In genomic region chr11:73039102-73039799, GRCm38 (mm10) we compare ENCODE assay signal across 7 mouse cellular contexts. TPM values are rescaled to one million over a fixed set of nuclear protein-coding genes. Genes with fewer than 3 reads are reported as not detected.
A peak's percentile ranks its signal among the peaks of the same experiment; 100 is the strongest.
DNase-seq lines count a peak whose midpoint lies in the region; TF ChIP-seq lines count a peak whose summit lies in the region.

No protein-coding gene starts in this region.

- peaks cover 14% of the 10 kb centered on the region for H3K4me1 ChIP-seq in embryonic facial prominence, embryonic 10.5 days
- H3K4me1 ChIP-seq in small intestine, adult 2 months (ENCODE audit: control insufficient read depth, insufficient read depth, insufficient read length, low read length): no peaks in the 10 kb centered on the region

- no peak overlapping the region for H3K27ac ChIP-seq in embryonic facial prominence, embryonic 10.5 days (replicated peaks)
- no peak overlapping the region for H3K27ac ChIP-seq in small intestine, adult 2 months (ENCODE audit: insufficient read depth, low read depth, low read length)

- WGBS in embryonic facial prominence, embryonic 10.5 days: 57% methylated on average over 9 of the region's 9 CpGs
- 62% methylated on average over 9 of the region's 9 CpGs for WGBS in small intestine, adult 2 months

- TF ChIP-seq POLR2A in small intestine, adult 2 months (IDR thresholded peaks at IDR 0.05; ENCODE audit: low read depth, low read length): no peak

- no peaks in the 10 kb centered on the region for H3K36me3 ChIP-seq in embryonic facial prominence, embryonic 10.5 days (replicated peaks)
- H3K36me3 ChIP-seq in small intestine, adult 2 months (ENCODE audit: control insufficient read depth, insufficient read depth, low read length): no peaks in the 10 kb centered on the region

- DNase-seq in right cerebral cortex, postnatal 14 days: peak; percentile 78
- no peak for DNase-seq in right cerebral cortex, postnatal 25 days
- DNase-seq in adipocyte (ENCODE audit: low spot score): peak; percentile 60
- DNase-seq in embryonic facial prominence, embryonic 10.5 days (ENCODE audit: low spot score): peak; percentile 71
- peak; percentile 79 for DNase-seq in kidney, adult 9 months
- peak; percentile 66 for DNase-seq in lung, postnatal 25 days (ENCODE audit: low spot score)

- H3K27me3 ChIP-seq in embryonic facial prominence, embryonic 10.5 days (replicated peaks; ENCODE audit: low read depth, poor library complexity, severe bottlenecking): no peaks in the 10 kb centered on the region
- no peaks in the 10 kb centered on the region for H3K27me3 ChIP-seq in small intestine, adult 2 months (ENCODE audit: control insufficient read depth, insufficient read depth, low read length)

- TF ChIP-seq CTCF in small intestine, adult 2 months (IDR thresholded peaks at IDR 0.05; ENCODE audit: extremely low read depth, insufficient read length, insufficient replicate concordance, low read depth, low read length): peak; percentile 59; the same call in 1 of the 2 replicates

- H3K4me3 ChIP-seq in embryonic facial prominence, embryonic 10.5 days: no peak overlapping the region
- H3K4me3 ChIP-seq in small intestine, adult 2 months (ENCODE audit: low read depth, low read length): no peak overlapping the region

- no peaks in the 10 kb centered on the region for H3K9me3 ChIP-seq in embryonic facial prominence, embryonic 10.5 days

RNA-seq across cellular contexts. Expression of gene Ncbp3, which starts 8.3 kb away (rescaled TPM):
- polyA plus RNA-seq in embryonic facial prominence, embryonic 10.5 days (2016; fragmentation: Nextera tagmentation; extraction: Ambion mirVana): 13.7 and 13.8 TPM in 2 replicates
- 0.53 and 1.3 TPM in 2 replicates for polyA plus RNA-seq in small intestine, adult 2 months (2012; rRNA removed)

RNA-seq across cellular contexts. Expression of gene Camkk1, which starts 20.4 kb away (rescaled TPM):
- 5.6 and 6.9 TPM in 2 replicates for polyA plus RNA-seq in embryonic facial prominence, embryonic 10.5 days (2016; fragmentation: Nextera tagmentation; extraction: Ambion mirVana)
- 2.0 and 2.6 TPM in 2 replicates for polyA plus RNA-seq in small intestine, adult 2 months (2012; rRNA removed)

RNA-seq across cellular contexts. Expression of gene P2rx1, which starts 40.3 kb away (rescaled TPM):
- 0.79 and 1.0 TPM in 2 replicates for polyA plus RNA-seq in embryonic facial prominence, embryonic 10.5 days (2016; fragmentation: Nextera tagmentation; extraction: Ambion mirVana)
- 12.6 and 25.1 TPM in 2 replicates for polyA plus RNA-seq in small intestine, adult 2 months (2012; rRNA removed)

RNA-seq across cellular contexts. Expression of gene Itgae, which starts 51.1 kb away (rescaled TPM):
- polyA plus RNA-seq in embryonic facial prominence, embryonic 10.5 days (2016; fragmentation: Nextera tagmentation; extraction: Ambion mirVana): 0.45 and 0.52 TPM in 2 replicates
- polyA plus RNA-seq in small intestine, adult 2 months (2012; rRNA removed): 9.1 and 9.7 TPM in 2 replicates
